Mouse (Mus musculus) left cerebral cortex, postnatal 14 days (tissue): ENCODE data around the gene Zfp799. TPM values are rescaled to one million over a fixed set of nuclear protein-coding genes. Genes with fewer than 3 reads are reported as not detected.
"Not testable (repeated sequence)": the region's sequence is repeated elsewhere in the genome, so short reads cannot be mapped to it uniquely, and the experiment has no call there.

ENCODE experiments used
- DNase-seq, 2 experiments: peaks; one replicate each; pipeline ENCODE4 v3.0.0; 2021 to 2022; ENCODE audit warnings: low spot score in 2 of 2, mixed read lengths in 1 of 2
- intact Hi-C: fragments of 180-260 bp; cut with DNase I; formaldehyde crosslinking; loops from one replicate; pipeline ENCODE4 v1.15.1; 2025
- long read RNA-seq, 2 experiments: library from polyadenylated mRNA; stranded (forward); transcript quantifications; one replicate each; pipeline ENCODE4 v2.0.0; 2021
- total RNA-seq, 2 experiments: library from RNA; stranded (reverse); gene quantifications; 2 replicates each; pipeline ENCODE4 v1.2.3; 2021

Gene Zfp799
- total RNA-seq = 10 to 100 TPM; 21.5 to 22.4 TPM
- long read RNA-seq, experiment 1, full-length matches to known transcripts = 3 of 4 reads
- long read RNA-seq, experiment 1, partial matches to known transcripts = 0 of 4 reads
- long read RNA-seq, experiment 1, other reads (novel, unspliced or antisense) = 1 of 4 reads
- long read RNA-seq, experiment 2, full-length matches to known transcripts = 1 of 4 reads
- long read RNA-seq, experiment 2, partial matches to known transcripts = 0 of 4 reads
- long read RNA-seq, experiment 2, other reads (novel, unspliced or antisense) = 3 of 4 reads

DNA sequence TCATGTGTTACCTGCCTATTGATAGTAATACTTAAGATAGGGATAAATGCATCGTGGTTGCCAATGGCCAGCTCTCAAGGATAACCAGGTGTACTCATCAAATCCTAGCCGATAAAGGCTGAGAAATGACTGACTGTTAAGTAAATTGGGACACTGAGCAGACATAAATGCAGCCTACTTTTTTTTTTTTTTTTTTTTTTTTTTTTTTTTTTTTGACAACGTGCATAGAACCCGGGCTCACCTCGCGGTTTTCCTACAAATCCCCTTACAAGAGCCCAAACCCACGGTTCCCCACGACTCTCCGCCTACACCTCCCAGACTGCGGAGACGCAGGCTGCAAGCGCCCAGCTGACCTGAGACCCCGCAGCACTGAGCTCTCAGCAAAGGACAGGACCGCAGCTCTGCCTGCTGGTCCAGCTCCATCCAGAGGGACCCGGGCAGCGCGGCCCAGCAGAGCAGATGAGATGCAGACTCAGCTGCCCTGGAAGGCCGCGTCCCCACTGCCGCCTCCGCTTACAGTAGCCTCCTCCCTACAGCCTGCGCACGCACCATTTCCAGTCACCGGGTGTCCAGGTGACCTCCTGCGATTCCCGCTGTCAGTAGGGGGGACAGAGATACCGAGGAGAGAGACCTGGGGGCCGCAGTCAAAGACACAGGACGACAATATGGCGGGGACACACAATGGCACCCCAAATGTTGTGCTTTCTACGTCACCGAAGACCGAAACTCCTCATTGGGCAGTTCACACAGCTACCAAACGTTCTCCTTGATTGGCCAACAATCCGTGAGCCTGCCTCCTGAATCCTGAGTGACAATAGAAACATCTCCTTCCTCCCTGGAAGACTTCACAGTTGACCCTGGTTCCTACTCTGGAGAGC is at the start of gene Zfp799:
Gene Zfp799 (minus strand): TSS at position 722 of the 878 bp plus-strand sequence.
- intact Hi-C loops = loop anchor here (5.0 kb wide), 1 partner anchor 57 kb away; no protein-coding TSS in a partner anchor
- DNase-seq = peak; percentile 84 to 94

DNA sequence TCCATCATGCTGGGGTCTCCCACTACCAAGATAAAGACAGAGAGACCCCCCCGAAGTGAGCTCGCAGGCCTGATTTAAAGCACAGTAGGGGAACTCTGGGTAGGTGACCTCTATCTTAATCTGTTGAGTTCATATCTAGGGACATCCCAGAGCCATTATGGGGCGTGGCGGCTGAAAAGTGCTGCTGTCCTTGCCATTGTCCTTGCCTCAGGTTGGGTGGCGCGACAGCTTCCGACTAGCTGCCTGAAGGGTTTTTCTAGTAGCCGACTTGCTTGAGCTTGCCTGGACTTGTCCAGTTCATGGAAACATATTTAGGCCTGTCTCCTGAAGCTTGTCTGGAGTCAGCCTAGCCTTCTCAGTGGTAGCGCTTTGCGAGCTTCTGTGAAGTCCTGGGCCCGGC is 48.7 kb upstream of the Zfp799 start:
- no peak for DNase-seq
- intact Hi-C loops = no loop called here

DNA sequence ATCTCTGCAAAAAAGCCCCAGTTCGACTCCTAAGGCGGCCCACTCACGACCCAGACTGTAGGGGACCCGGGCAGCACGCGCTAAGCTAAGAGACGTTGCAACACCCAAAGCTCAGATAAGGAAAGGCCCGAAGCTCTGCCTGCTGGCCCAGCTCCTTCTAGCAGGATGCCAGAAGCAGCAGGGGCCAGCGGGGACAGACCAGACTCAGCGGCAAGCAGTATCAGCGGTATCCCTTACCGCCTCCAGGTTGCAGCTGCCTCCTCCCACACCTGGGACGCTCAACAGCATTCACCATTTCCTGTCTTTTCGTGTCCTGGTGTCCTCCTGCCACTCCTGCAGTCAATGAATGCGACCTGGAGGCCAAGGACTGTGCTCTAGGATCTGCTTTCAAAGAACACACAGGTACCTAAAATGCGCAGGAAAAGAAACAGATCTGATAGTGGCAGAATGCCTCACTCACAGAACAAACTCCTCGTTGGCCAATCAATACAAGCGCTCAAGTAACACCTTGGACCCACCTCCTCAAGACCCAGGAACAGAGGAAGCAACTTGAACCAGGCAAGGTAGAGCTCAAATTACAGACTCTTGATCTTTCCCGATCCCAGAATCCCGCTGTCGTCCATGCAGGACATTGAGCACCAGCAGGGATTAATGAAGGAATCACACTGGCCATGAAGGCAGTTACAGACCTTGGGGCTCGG is 47.6 kb upstream of the Zfp799 start:
- intact Hi-C loops = no loop called here
- no peak for DNase-seq

DNA sequence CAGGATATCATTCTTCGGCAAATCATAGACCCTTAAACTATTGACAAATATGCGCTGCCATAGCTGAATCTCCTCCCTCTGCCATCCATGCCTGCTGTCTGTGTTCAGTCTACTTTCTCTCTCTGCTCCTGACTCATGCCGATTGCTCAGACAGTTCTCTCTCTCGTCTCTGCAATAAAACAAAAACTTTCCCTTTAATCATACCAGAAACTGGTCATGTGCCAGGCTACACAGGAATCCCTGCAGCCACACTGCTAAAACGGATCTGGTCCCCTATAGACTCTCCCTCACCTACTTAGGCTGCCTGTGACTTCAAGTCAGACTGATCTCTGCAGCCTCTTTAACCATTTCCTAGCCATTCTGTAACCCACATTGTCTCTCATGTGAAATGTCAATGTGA is 42.6 kb upstream of the Zfp799 start:
- no peak for DNase-seq
- intact Hi-C loops = no loop called here

DNA sequence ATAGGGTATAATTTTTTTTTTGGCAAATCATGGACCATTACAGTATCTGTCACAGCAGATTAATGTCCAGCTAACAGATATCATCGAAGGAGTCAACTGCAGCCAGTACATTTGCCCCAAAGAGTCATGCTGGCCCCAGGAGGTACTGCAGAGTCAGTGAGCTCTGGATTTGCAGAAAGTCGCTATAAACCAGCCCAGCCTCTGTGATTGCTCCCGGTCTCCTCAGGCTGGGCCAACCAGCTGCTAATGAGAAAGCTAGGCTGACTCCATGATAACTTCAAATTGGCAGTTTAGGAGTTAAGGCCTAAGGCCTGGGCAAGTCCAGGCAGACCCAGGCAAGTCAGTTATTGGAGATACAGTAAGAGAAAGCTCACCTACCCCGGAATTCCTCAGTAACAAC is 42.0 kb upstream of the Zfp799 start:
- intact Hi-C loops = no loop called here
- no peak for DNase-seq

DNA sequence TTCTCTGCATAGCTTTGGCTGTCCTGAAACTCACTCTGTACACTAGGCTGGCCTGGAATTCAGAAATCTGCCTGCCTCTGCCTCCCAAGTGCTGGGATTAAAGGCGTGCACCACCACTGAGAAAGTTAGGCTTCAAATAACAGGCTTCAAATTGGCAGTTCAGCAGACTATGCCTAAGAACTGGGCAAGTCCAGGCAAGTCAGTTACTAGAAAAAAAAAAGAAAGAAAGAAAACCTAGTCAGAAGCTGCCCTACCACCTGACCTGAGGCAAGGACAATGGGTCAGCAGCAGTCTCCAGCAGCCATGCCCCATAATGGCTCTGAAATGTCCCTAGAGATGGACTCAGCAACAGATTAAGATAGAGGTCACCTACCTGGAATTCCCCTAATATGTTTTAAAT is 41.4 kb upstream of the Zfp799 start:
- intact Hi-C loops = no loop called here
- DNase-seq = no peak

DNA sequence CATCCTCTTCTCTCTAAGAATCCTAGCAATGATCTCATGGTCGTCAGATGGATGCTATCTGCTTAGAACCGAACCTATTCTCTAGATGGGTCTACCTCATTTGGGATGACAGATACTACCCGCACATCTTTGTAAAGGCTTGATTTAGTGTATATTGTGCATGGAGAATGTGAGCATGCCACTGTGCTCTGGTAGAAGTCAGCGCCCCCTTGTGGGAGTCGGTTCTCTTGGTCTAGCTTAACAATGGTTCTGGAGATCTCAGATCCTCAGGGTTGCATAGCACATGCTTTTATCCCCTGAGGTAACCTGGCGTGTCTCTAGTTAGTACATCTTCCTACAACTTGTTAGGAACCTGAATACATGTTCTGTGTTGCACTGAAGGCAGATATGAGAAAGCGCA is 37.2 kb upstream of the Zfp799 start:
- DNase-seq, intact Hi-C loops: not testable (repeated sequence)

DNA sequence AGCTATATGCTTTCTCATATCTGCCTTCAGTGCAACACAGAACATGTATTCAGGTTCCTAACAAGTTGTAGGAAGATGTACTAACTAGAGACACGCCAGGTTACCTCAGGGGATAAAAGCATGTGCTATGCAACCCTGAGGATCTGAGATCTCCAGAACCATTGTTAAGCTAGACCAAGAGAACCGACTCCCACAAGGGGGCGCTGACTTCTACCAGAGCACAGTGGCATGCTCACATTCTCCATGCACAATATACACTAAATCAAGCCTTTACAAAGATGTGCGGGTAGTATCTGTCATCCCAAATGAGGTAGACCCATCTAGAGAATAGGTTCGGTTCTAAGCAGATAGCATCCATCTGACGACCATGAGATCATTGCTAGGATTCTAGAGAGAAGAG is 26.7 kb upstream of the Zfp799 start:
- DNase-seq, intact Hi-C loops: not testable (repeated sequence)

DNA sequence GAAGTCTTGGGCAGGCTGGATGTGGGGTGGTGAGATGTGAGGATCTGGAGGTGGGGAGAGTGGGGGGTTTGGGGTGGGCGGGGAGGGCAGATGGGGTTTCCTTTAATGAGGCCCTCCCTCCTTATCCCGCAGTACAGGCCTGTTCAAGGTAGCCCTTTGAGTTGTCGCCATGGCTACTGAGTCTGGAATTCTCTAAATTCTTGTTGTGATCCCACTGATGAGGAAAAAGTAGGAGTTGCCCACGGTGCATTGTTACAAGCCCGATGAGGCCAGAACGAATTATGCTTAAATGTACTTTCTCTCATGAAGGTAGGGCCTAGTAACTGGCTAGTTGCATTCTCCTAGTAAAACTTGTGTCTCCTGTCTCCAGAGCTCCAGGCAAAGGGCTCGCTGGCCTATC is 21.5 kb upstream of the Zfp799 start:
- intact Hi-C loops = no loop called here
- DNase-seq = no peak

DNA sequence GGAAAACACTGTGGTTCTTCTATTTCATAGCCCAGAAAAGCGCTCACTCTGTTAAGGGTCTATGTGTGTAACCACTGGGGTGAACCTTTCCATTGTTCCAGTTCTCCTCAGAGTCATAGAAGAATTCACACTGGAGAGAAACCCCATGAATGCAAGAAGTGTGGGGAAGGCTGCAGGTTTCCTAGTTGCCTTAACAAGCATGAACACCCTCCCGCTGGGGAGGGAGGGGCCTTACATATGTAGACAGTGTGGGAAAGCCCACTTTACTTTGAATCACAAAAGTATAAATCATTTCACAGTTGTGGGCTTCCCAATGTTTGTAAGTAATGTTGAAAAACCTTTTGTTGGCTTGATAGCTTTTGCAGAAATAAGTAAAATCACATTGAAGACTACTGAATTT is 11.3 kb upstream of the Zfp799 start:
- no peak for DNase-seq
- intact Hi-C loops = no loop called here

DNA sequence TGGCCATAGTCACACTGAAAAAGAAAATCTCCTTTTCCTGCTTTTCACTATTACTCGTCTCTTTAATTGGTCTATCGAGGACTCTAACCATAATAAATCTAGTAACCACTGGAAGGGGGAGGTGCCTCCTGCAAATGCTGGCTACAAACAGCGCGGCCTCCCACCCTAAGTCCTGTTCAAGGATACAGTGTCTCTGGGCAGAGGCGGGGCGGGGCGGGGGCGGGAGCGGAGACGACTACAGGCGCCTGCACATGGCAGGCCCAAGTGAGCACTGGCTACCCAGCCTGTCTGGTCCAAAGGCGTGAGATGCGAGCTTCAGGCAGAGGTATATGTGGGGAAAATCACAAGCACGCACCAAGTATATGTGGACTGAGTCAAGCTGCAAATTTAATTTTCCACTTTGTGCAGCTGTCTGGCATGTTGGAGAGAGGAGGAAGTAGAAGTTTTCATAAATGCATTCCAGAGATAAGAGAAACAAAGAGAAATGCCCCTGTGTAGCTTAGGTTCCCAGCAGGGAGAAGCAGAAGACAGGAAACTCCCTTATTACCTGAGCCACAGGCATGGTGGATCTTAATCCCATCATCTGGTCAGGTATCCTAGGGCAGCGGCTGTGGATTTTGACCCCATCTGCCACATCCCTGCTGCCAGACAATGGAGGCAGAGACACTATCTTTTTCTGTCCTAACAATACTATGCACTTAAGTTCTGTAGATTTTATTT is 9.2 kb upstream of the Zfp799 start:
- intact Hi-C loops = no loop called here
- DNase-seq = no peak

DNA sequence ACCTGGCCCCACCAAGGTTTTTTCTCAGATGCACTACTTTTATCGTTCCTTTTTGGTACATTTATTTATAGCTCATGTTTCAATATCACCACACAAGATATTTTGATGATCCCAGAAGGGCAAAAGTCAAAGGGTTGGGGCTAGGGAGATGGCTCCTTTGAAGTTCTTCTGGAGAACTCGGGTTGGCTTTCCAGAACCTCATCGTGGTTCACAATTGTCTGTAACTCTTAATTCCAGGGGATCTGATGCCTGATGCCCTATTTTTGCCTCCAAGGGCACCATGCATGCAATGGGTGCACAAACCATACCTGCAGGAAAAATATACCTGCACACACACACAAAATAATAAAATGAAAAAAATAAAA is 339 bp upstream of the Zfp799 start:
- intact Hi-C loops = loop anchor here (5.0 kb wide), 1 partner anchor 58 kb away; no protein-coding TSS in a partner anchor
- no peak for DNase-seq

DNA sequence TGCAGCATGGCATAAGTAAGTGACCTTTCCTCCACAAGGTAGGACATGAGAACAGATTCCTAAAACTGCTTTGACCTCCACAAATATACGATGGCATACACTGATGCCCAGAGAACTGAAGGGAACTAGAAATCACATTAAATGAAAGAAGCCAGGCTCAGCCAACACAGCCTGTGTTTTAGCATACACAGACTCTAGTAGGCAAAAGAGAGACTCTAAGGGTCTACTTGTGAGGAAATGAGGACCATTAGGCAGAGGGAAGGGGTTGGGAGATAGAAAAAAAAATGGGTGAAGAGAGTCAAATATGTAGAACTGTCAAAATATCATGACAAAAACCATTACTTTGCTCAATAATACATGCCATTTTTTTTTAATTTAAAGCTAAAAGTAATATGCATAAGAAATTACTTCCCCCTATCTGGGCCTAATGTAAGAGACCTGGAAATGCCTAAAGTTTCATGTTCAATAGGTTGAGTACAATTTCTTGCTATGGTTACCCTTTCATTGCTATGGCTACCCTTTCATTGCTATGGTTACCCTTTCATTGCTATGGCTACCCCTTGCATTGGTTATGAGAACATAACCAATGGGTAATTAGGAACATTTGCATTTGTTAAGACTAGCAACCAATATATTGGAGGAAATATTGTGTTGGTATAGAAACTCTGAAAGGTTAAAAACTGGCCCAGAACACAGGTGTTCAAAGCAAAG is 13.8 kb downstream of the Zfp799 start:
- DNase-seq = no peak
- intact Hi-C loops = no loop called here

DNA sequence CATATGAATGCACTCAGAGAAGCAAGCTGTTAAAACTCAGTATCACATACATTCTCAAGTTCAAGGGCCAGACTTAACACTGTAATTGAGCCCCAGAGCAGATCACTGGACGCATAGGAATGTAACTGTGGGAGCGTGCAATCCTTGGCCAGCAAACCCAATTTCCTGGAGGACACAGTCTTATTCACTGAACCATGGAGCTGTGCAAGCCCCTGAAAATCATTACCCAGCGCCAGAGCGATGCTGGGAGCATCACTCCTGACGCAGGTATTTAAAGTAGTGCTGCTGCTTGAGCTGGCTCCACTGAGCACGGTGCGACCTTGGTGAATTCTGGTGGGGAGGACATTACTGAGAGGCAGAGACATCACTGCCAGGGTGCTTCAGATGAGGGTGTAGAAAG is 15.9 kb downstream of the Zfp799 start:
- DNase-seq = no peak
- intact Hi-C loops = no loop called here

DNA sequence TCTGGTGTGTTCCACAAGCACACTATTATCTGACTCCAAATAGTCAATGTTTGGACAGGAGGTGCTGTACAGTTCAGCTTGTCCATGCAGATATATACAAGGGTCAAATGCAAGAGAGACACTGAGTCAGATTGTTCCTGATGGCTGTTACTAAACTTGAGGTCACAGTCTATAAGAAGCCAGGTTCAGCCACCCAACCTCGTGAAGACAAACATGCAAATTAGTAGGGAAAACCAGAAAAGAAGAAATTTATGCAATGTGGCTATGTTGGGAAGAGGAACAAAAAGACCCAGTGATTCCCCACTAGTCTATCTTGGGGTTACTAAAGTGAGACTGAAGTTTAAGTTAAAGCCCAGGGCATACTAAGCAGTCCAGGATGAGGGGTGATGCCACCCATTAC is 19.4 kb downstream of the Zfp799 start:
- no peak for DNase-seq
- intact Hi-C loops = no loop called here

DNA sequence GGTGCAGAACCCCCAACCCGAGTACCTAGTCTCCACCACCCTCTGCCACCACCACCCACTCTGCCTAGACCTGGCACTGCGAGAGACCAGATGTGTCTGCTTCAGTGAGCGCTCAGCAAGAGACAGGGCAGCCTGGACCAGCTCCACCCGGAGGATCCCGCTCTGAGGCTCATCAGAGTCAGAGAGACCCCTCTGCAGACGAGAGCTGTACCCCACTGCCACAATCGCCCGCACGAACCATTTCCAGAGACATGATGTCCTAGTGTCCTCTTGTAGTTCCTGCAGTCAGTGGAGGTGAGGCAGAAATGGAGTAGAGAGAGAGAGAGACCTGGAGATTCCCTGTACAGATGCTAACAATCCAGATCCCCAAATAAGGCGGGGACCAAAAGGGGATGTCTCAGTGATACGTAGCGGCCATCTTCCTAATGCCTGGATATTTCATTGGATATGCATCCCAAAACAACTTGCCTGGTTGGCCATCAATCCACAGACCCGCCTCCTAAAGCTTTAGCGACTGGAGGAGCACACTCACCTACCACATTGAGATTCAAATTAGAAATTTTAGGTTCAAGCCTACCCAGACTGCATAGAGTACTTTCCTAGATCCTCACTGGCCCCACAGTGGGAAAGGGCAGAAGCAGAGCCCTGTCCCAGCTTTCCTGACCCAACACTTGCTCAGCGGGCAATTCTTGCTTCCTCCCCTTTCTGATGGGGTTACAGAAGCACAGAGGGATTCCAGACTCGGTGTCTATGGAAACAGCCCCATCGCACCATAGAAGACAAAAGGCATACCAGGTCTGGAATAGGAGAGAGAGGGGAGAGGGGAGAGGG is 20.3 kb downstream of the Zfp799 start, which contains the start of gene Zfp811:
Gene Zfp811 (minus strand): TSS at position 388 of the 831 bp plus-strand sequence.
- intact Hi-C loops = no loop called here

DNA sequence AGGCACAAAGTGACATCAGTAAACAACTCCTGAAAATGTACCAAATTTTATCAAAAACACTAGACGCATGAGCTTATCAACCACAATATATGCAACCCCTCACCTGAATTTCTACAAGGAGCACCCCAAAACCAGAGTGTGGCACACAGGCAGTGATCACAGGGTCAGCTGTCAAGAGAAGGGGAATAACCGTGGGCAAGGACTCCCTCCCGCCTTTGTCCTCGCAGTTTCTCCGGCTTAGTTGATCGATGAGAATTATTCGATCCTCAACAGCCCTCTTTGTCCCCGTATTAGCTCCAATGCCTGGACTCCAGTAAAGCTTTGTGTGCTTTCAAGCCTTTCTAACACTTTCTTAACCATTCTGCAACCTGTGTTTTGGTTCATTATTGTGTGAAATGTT is 21.1 kb downstream of the Zfp799 start:
- intact Hi-C loops = no loop called here
- no peak for DNase-seq

More for the DNA sequence above, 20.3 kb downstream of the Zfp799 start, which contains the start of gene Zfp811:
- DNase-seq = peak; percentile 75 to 88

DNA sequence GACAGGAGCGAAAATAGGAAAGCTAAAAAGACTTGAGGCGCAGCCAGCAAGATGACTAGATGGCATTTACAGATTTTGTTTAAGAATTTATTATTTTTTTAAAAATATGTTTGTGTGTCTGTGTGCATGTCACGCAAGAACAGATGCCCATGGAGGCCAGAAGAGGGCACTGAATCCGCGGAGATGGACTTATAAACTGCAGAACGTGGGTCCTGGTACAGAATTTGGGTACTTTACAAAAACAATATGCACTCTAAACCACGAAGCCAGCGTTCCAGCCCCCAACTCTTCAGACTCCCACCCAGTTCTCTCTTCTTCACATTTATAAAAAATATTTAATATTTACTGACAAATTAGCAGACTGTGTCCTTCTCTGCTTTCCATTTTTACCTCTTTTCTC is 40.8 kb downstream of the Zfp799 start:
- intact Hi-C loops = no loop called here
- DNase-seq = no peak
